ENCODE assay signal across 11 mouse cellular contexts in genomic region chr7:64032921-64033354, GRCm38 (mm10).
DNase-seq lines count a peak whose midpoint lies in the region; ATAC-seq and TF ChIP-seq lines count a peak whose summit lies in the region.
"Had no signal": no experiment of that assay in that cellular context is flagged by ENCODE, and none has a peak within 500 bp of the region (broad histone marks: within the 10 kb centered on the region; RNA-seq: fewer than 3 reads in every experiment).

No protein-coding gene starts in this region.

- 0 out of 2 replicates have a peak, but pooled peaks have one; percentile 5 for TF ChIP-seq CTCF in hindbrain, postnatal 0 days (IDR thresholded peaks at IDR 0.05; ENCODE audit: low read depth)
- TF ChIP-seq CTCF in kidney, adult 2 months (conservative IDR thresholded peaks at IDR 0.05; ENCODE audit: insufficient read depth, insufficient read length, low read depth, low read length) = no peak

- DNase-seq in hindbrain, postnatal 0 days (ENCODE audit: low spot score) = no peak
- peak; percentile 63 to 85 for DNase-seq in layer of hippocampus, postnatal 14 days (ENCODE audit: low spot score in 2 of 2)
- DNase-seq in telencephalon, adult 2 months (ENCODE audit: low read depth, low spot score) = peak; percentile 97
- DNase-seq in adrenal gland, postnatal 36 days = no peak
- DNase-seq in adrenal gland, postnatal 10 days = no peak
- no peak for DNase-seq in kidney, adult 2 months

- ATAC-seq in hindbrain, postnatal 0 days = no peak; the same call in 1 of the 2 replicates
- no peak for ATAC-seq in hindbrain, embryonic 13.5 days (ENCODE audit: low FRiP score)
- ATAC-seq in forebrain, embryonic 16.5 days = peak; percentile 83

- no peak overlapping the region for H3K4me3 ChIP-seq in hindbrain, postnatal 0 days (ENCODE audit: low read length)
- H3K4me3 ChIP-seq in hindbrain, embryonic 13.5 days = no peak overlapping the region
- H3K4me3 ChIP-seq in forebrain, embryonic 16.5 days (replicated peaks; ENCODE audit: low read length) = no peak overlapping the region
- H3K4me3 ChIP-seq in kidney, adult 2 months (ENCODE audit: insufficient read depth, low read depth, low read length) = no peak overlapping the region
- H3K4me3 ChIP-seq: embryonic facial prominence, embryonic 12.5 days; stomach, embryonic 15.5 days had no signal

- peak overlapping the region; percentile 32; the same call in 1 of the 2 replicates for H3K27ac ChIP-seq in hindbrain, postnatal 0 days
- H3K27ac ChIP-seq in hindbrain, embryonic 13.5 days = no peak overlapping the region
- H3K27ac ChIP-seq in forebrain, embryonic 16.5 days (ENCODE audit: low read length) = peak overlapping the region; percentile 71
- no peak overlapping the region for H3K27ac ChIP-seq in kidney, adult 2 months (ENCODE audit: insufficient read depth, low read depth, low read length)
- H3K27ac ChIP-seq: embryonic facial prominence, embryonic 12.5 days; liver, embryonic 14.5 days; stomach, embryonic 15.5 days had no signal

- H3K36me3 ChIP-seq in hindbrain, postnatal 0 days (ENCODE audit: insufficient read depth, low read length) = no peaks in the 10 kb centered on the region
- no peaks in the 10 kb centered on the region for H3K36me3 ChIP-seq in hindbrain, embryonic 13.5 days
- no peaks in the 10 kb centered on the region for H3K36me3 ChIP-seq in forebrain, embryonic 16.5 days (ENCODE audit: control insufficient read depth, insufficient read depth)
- no peaks in the 10 kb centered on the region for H3K36me3 ChIP-seq in kidney, adult 2 months (ENCODE audit: control insufficient read depth, insufficient read depth, low read length)
- H3K36me3 ChIP-seq: embryonic facial prominence, embryonic 12.5 days; stomach, embryonic 15.5 days had no signal

- no peak overlapping the region for H3K9ac ChIP-seq in hindbrain, postnatal 0 days (replicated peaks; ENCODE audit: low read length)
- H3K9ac ChIP-seq in hindbrain, embryonic 13.5 days = no peak overlapping the region
- no peak overlapping the region for H3K9ac ChIP-seq in forebrain, embryonic 16.5 days (replicated peaks; ENCODE audit: low read depth, low read length)
- H3K9ac ChIP-seq: embryonic facial prominence, embryonic 12.5 days; liver, embryonic 14.5 days; stomach, embryonic 15.5 days had no signal

- TF ChIP-seq POLR2A in kidney, adult 2 months (IDR thresholded peaks at IDR 0.05; ENCODE audit: low read depth, low read length) = no peak

- H3K4me2 ChIP-seq in hindbrain, postnatal 0 days (ENCODE audit: low read depth, low read length) = no peak overlapping the region
- H3K4me2 ChIP-seq in hindbrain, embryonic 13.5 days = no peak overlapping the region
- H3K4me2 ChIP-seq in forebrain, embryonic 16.5 days (ENCODE audit: low read length) = no peak overlapping the region
- H3K4me2 ChIP-seq: embryonic facial prominence, embryonic 12.5 days; stomach, embryonic 15.5 days had no signal

- no peaks in the 10 kb centered on the region for H3K4me1 ChIP-seq in hindbrain, postnatal 0 days (ENCODE audit: insufficient read depth, low read length)
- peaks cover 4% of the 10 kb centered on the region; the same call in 1 of the 2 replicates for H3K4me1 ChIP-seq in hindbrain, embryonic 13.5 days (replicated peaks)
- H3K4me1 ChIP-seq in forebrain, embryonic 16.5 days (replicated peaks; ENCODE audit: control insufficient read depth, insufficient read depth, low read length) = peaks cover 8% of the 10 kb centered on the region
- H3K4me1 ChIP-seq in kidney, adult 2 months (ENCODE audit: control insufficient read depth, insufficient read depth, low read length) = no peaks in the 10 kb centered on the region

- no peaks in the 10 kb centered on the region for H3K27me3 ChIP-seq in hindbrain, postnatal 0 days (ENCODE audit: insufficient read depth, low read length)
- H3K27me3 ChIP-seq in hindbrain, embryonic 13.5 days = no peaks in the 10 kb centered on the region
- H3K27me3 ChIP-seq in forebrain, embryonic 16.5 days (replicated peaks; ENCODE audit: control insufficient read depth, insufficient read depth, low read length) = no peaks in the 10 kb centered on the region
- H3K27me3 ChIP-seq in kidney, adult 2 months (replicated peaks; ENCODE audit: control insufficient read depth, insufficient read depth, low read length) = no peaks in the 10 kb centered on the region
- H3K27me3 ChIP-seq: embryonic facial prominence, embryonic 12.5 days; stomach, embryonic 15.5 days had no signal

- 50% methylated on average over 9 of the region's 9 CpGs for WGBS in hindbrain, postnatal 0 days
- 70% methylated on average over 9 of the region's 9 CpGs for WGBS in hindbrain, embryonic 13.5 days
- WGBS in forebrain, embryonic 16.5 days = 54% methylated on average over 9 of the region's 9 CpGs
- WGBS in kidney, adult 2 months = 57% methylated on average over 9 of the region's 9 CpGs

- H3K9me3 ChIP-seq in hindbrain, postnatal 0 days (ENCODE audit: low read length) = no peaks in the 10 kb centered on the region
- H3K9me3 ChIP-seq in hindbrain, embryonic 13.5 days = no peaks in the 10 kb centered on the region
- no peaks in the 10 kb centered on the region for H3K9me3 ChIP-seq in forebrain, embryonic 16.5 days (ENCODE audit: control insufficient read depth, low read length)
- H3K9me3 ChIP-seq: embryonic facial prominence, embryonic 12.5 days; stomach, embryonic 15.5 days had no signal

Comparison
In these comparisons a context has a peak if more than half of its experiments do, and no peak if none do; other contexts are left out.
1. H3K27ac ChIP-seq: peak in hindbrain, postnatal 0 days (single experiment) and forebrain, embryonic 16.5 days (single experiment); none in hindbrain, embryonic 13.5 days (single experiment) and kidney, adult 2 months (single experiment).
2. DNase-seq: peak in layer of hippocampus, postnatal 14 days (2 of 2) and telencephalon, adult 2 months (single experiment); none in hindbrain, postnatal 0 days (single experiment), adrenal gland, postnatal 36 days (0 of 2), adrenal gland, postnatal 10 days (single experiment) and kidney, adult 2 months (single experiment).